Mouse (Mus musculus) heart, adult 2 months (tissue): ENCODE measurements at regions not wholly inside any gene's neighbourhood (a gene's known extent, or its start where the extent isn't known, plus 50 kb on each side); places are given as distances from the start of the nearest gene placed in this dataset.

Experiments
- CTCF ChIP-seq: fragments of 200-600 bp; IDR thresholded peaks from 2 replicates; pipeline ENCODE4 v1.8.1; 2022; ENCODE audit warnings: antibody characterized with exemption, mild to moderate bottlenecking, moderate library complexity
- EP300 ChIP-seq: fragments of 200-500 bp; IDR thresholded peaks from 2 replicates; pipeline ENCODE4 v1.6.1; 2011; ENCODE audit warnings: low read depth, low read length, control low read depth; ENCODE audit not compliant: insufficient read depth
- POLR2A ChIP-seq: fragments of 200-500 bp; IDR thresholded peaks from 2 replicates; pipeline ENCODE4 v1.6.1; 2011; ENCODE audit warnings: mild to moderate bottlenecking, low read depth, low read length, control low read depth; ENCODE audit not compliant: insufficient read depth

GRCm38 (mm10) chr7:75047827-75048226, 261.2 kb downstream of the Sv2b start:
- TF ChIP-seq CTCF: no peak
- TF ChIP-seq EP300: no peak
- TF ChIP-seq POLR2A: no peak
